Mouse (Mus musculus) erythroblast, embryonic 14.5 days (primary cell): ENCODE data around the gene Pqbp1. TPM values are rescaled to one million over a fixed set of nuclear protein-coding genes. Genes with fewer than 3 reads are reported as not detected.

ENCODE experiments used
- H3K27me3 ChIP-seq: 2 replicates; pipeline ENCODE4 v1.6.1; 2012; ENCODE audit warnings: inconsistent platforms; ENCODE audit not compliant: control insufficient read depth
- H3K36me3 ChIP-seq: 2 replicates; pipeline ENCODE4 v1.6.1; 2012; ENCODE audit warnings: mild to moderate bottlenecking, inconsistent platforms; ENCODE audit not compliant: control insufficient read depth
- H3K4me1 ChIP-seq: 2 replicates; pipeline ENCODE4 v1.6.1; 2012; ENCODE audit warnings: inconsistent platforms; ENCODE audit not compliant: control insufficient read depth
- H3K4me3 ChIP-seq: replicated peaks from 2 replicates; pipeline ENCODE3; 2012; ENCODE audit warnings: moderate library complexity, mild to moderate bottlenecking, inconsistent platforms
- H3K9me3 ChIP-seq: 2 replicates; pipeline ENCODE4 v1.6.1; 2012; ENCODE audit warnings: low read length, inconsistent platforms, mixed read lengths; ENCODE audit not compliant: control insufficient read depth
- GATA1 ChIP-seq: IDR thresholded peaks from 2 replicates; pipeline ENCODE4 v1.6.1; 2012; ENCODE audit warnings: low read length, inconsistent platforms, mixed read lengths
- TAL1 ChIP-seq: IDR thresholded peaks from 3 replicates; pipeline ENCODE4 v1.6.1; 2012; ENCODE audit warnings: low read length, inconsistent platforms, mixed read lengths
- polyA plus RNA-seq: library from polyadenylated mRNA; stranded (reverse); fragments of >175 nt; gene quantifications from 2 replicates; pipeline ENCODE4 v1.2.3, GENCODE M21; 2012

The Pqbp1 gene
- polyA plus RNA-seq, 1 experiment = 14.0 TPM

DNA sequence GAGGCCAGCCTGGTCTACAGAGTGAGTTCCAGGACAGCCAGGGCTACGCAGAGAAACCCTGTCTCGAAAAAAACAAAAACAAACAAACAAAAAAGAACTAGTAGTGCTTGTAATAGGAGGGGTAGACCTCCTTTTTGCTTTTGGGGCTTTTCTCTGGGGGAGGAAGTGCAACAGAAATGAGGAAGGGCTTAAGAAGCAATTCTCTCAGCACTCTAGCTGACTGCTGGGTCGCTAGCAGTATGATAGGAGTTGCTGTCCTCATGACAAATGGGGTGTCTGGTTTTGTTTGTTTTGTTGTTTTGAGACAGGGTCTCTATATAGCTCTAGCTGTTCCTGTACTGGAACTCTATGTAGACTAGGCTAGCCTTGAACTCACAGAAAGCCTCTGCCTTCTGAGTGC is 34.5 kb downstream of the Pqbp1 start:
- TF ChIP-seq TAL1 = no peak
- no peak for TF ChIP-seq GATA1
- H3K4me3 ChIP-seq = no peak overlapping the region
- no peaks in the 10 kb centered on the region for H3K27me3 ChIP-seq
- H3K36me3 ChIP-seq = peaks cover 90% of the 10 kb centered on the region
- H3K4me1 ChIP-seq = peaks cover 29% of the 10 kb centered on the region
- no peaks in the 10 kb centered on the region for H3K9me3 ChIP-seq

DNA sequence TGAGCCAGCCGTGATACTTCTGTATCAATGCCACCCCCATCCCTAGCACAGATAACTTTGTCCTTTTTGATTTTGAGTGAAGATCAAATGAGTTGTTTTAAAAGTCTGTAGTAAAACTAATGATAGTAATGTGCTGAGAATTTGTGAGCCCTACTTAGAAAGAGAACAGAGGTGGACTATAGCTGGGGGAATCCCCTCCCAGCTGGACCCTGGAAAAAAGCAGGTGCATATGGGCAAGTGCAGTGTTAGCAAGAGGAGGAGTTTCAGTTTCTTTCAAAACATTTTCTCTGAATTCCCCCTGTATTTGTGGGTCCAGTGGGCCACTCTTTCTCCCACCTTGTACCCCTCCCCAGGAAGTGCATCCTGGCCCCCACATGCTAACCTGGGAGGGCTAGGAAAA is 35.9 kb downstream of the Pqbp1 start:
- H3K4me3 ChIP-seq = no peak overlapping the region
- no peaks in the 10 kb centered on the region for H3K9me3 ChIP-seq
- H3K36me3 ChIP-seq = peaks cover 90% of the 10 kb centered on the region
- no peaks in the 10 kb centered on the region for H3K27me3 ChIP-seq
- TF ChIP-seq TAL1 = no peak
- no peak for TF ChIP-seq GATA1
- peaks cover 40% of the 10 kb centered on the region for H3K4me1 ChIP-seq

DNA sequence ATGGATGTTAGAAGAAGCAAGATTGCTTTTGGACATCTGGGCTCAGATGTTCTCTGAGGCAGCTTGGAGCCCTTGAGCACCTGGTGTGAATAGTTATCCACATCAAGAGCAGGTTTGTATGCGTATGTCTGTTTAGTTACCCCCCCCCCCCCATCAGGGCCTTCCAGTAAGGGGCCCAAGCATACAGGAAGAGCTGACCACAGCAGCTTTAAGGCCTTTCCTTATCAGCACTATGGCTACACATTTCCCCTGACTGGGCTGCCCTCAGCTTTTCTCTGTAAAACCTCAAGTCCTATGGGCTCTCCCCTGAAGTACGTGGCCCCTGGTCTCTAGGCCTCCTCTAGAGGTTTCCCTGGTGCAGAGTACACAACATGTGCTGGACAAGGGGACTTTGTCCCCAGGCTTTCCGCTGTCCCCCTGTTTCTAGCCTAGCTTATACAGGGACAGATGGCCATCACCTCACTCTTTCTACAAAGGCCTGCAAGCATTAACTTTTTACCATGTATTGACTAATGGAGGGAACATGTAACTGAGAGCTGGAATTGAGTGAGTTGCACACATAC is 39.8 kb downstream of the Pqbp1 start:
- no peak for TF ChIP-seq TAL1
- TF ChIP-seq GATA1 = no peak
- Histone ChIP-seq H3K36me3 (peaks cover 82% of the 10 kb centered on the region), H3K9me3 (no peaks in the 10 kb centered on the region), H3K27me3 (no peaks in the 10 kb centered on the region), H3K4me3 (no peak overlapping the region), H3K4me1 (peaks cover 37% of the 10 kb centered on the region)

DNA sequence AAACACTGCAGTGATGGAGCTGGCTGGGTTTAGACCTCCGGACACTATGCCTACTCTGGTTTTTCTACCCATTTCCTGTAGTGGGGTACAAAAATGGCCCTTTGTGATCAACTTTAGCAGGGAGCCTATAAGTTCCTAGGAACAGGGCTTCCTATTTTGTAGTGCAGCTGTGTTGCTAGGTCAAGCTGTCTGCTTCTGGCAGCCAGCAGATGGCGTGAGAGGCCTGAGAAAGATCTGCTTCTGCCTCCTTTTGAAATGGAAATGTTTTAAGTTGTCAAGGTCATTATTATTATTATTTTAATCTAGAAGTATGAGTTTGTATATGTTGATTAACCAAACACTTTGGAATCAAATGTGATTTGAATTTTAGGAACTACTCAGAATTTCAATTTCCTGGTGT is 44.5 kb downstream of the Pqbp1 start:
- no peak for TF ChIP-seq GATA1
- no peak for TF ChIP-seq TAL1
- peaks cover 13% of the 10 kb centered on the region for H3K4me1 ChIP-seq
- H3K36me3 ChIP-seq = peaks cover 87% of the 10 kb centered on the region
- H3K27me3 ChIP-seq = no peaks in the 10 kb centered on the region
- H3K9me3 ChIP-seq = no peaks in the 10 kb centered on the region
- no peak overlapping the region for H3K4me3 ChIP-seq

DNA sequence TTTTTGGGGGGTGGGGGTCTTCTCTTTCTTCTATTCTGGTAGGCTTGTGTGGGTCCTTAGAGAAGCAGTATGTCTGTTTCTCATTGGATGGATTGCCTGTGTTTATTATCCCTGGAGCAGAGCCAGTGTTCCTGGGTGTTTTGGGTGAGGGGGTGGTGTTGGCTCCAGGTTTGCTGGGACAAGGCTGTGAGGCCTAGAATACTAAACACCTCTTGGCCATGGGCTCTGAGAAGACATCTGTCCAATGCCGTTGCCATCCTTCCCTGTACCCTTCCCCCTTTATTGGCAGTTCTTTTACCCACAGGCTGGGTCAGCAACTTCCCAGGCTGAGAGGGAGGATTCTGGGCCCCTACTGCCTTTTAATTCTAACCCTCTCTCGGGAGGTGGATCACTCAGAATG is 51.2 kb downstream of the Pqbp1 start:
- Histone ChIP-seq H3K36me3 (peaks cover 93% of the 10 kb centered on the region), H3K27me3 (no peaks in the 10 kb centered on the region), H3K9me3 (no peaks in the 10 kb centered on the region), H3K4me1 (peaks cover 35% of the 10 kb centered on the region), H3K4me3 (no peak overlapping the region)
- TF ChIP-seq GATA1 (no peak), TAL1 (no peak)

Other genes starting within 250 kb of the Pqbp1 start
- 0.03 TPM in 2 replicates for gene Prickle3, start 242.0 kb downstream of the Pqbp1 start, polyA plus RNA-seq
- 0.28 and 1.5 TPM in 2 replicates for gene Plp2, start 227.9 kb downstream of the Pqbp1 start, polyA plus RNA-seq
- gene Magix, start 218.0 kb downstream of the Pqbp1 start, polyA plus RNA-seq = not detected in 2 replicates
- 0.19 and 0.22 TPM in 2 replicates for gene Gpkow, start 202.1 kb downstream of the Pqbp1 start, polyA plus RNA-seq
- gene Wdr45, start 184.9 kb downstream of the Pqbp1 start, polyA plus RNA-seq = 4.2 and 5.1 TPM in 2 replicates
- 0.46 and 0.51 TPM in 2 replicates for gene Gm45208, start 177.0 kb downstream of the Pqbp1 start, polyA plus RNA-seq
- gene Praf2, start 170.8 kb downstream of the Pqbp1 start, polyA plus RNA-seq = 0.30 and 0.59 TPM in 2 replicates
- 0.02 and 0.11 TPM in 2 replicates for gene Ccdc120, start 148.4 kb downstream of the Pqbp1 start, polyA plus RNA-seq
- 1.7 and 1.8 TPM in 2 replicates for gene Tfe3, start 136.7 kb downstream of the Pqbp1 start, polyA plus RNA-seq
- 3.5 and 4.8 TPM in 2 replicates for gene Gripap1, start 109.5 kb downstream of the Pqbp1 start, polyA plus RNA-seq
- gene Kcnd1, start 77.0 kb downstream of the Pqbp1 start, polyA plus RNA-seq = 0.03 TPM in 2 replicates
- gene Otud5, start 57.9 kb downstream of the Pqbp1 start, polyA plus RNA-seq = 36.0 and 44.0 TPM in 2 replicates
- 0.60 and 0.94 TPM in 2 replicates for gene Pim2, start 21.0 kb downstream of the Pqbp1 start, polyA plus RNA-seq
- 4.4 and 4.8 TPM in 2 replicates for gene Slc35a2, start 15.2 kb downstream of the Pqbp1 start, polyA plus RNA-seq
- gene Timm17b, start 88 bp upstream of the Pqbp1 start, polyA plus RNA-seq = 22.8 and 32.9 TPM in 2 replicates
- gene Gm10491, start 8.6 kb upstream of the Pqbp1 start, polyA plus RNA-seq = not detected in 2 replicates
- not detected in 2 replicates for gene Gm10490, start 10.3 kb upstream of the Pqbp1 start, polyA plus RNA-seq
- 0.02 TPM in 1 of 2 replicates, not detected in the other for gene Pcsk1n, start 20.6 kb upstream of the Pqbp1 start, polyA plus RNA-seq
- 0.06 TPM in 1 of 2 replicates, not detected in the other for gene Eras, start 29.3 kb upstream of the Pqbp1 start, polyA plus RNA-seq
- 0.57 and 0.97 TPM in 2 replicates for gene Hdac6, start 48.6 kb upstream of the Pqbp1 start, polyA plus RNA-seq
- 36.7 and 43.1 TPM in 2 replicates for gene Gata1, start 78.8 kb upstream of the Pqbp1 start, polyA plus RNA-seq
- gene Glod5, start 119.2 kb upstream of the Pqbp1 start, polyA plus RNA-seq = not detected in 2 replicates
- gene Suv39h1, start 175.5 kb upstream of the Pqbp1 start, polyA plus RNA-seq = 1.1 and 1.5 TPM in 2 replicates
- gene Was, start 191.2 kb upstream of the Pqbp1 start, polyA plus RNA-seq = 2.2 and 2.8 TPM in 2 replicates
- 0.95 and 1.1 TPM in 2 replicates for gene Wdr13, start 233.6 kb upstream of the Pqbp1 start, polyA plus RNA-seq
- 9.4 and 12.0 TPM in 2 replicates for gene Rbm3, start 246.6 kb upstream of the Pqbp1 start, polyA plus RNA-seq